Mouse (Mus musculus) megakaryocyte-erythroid progenitor cell, adult 5-6 weeks (primary cell): ENCODE data around the gene Polr2j. TPM values are rescaled to one million over a fixed set of nuclear protein-coding genes. Genes with fewer than 3 reads are reported as not detected.
A peak's percentile ranks its signal among the peaks of the same experiment; 100 is the strongest.
"Not testable (repeated sequence)": the region's sequence is repeated elsewhere in the genome, so short reads cannot be mapped to it uniquely, and the experiment has no call there.

Experiments used
- ATAC-seq: replicated peaks from 2 replicates; pipeline ENCODE4 v1.8.0; 2016; ENCODE audit warnings: mild to moderate bottlenecking, inconsistent platforms; ENCODE audit not compliant: severe bottlenecking, poor library complexity, low FRiP score, low TSS enrichment
- total RNA-seq, 2 experiments: library from RNA; stranded (forward) in 1 of 2; stranded (reverse) in 1 of 2; fragments of 200-1000, 215-1000 nt in 1 of 2; fragments of >200 nt in 1 of 2; fragmentation: Nextera tagmentation in 1 of 2; gene quantifications; 2 replicates each; pipeline ENCODE4 v1.2.3; 2014 to 2017

Polr2j gene
- total RNA-seq, 2 experiments from 2014 or later = 177 to 248 TPM

DNA sequence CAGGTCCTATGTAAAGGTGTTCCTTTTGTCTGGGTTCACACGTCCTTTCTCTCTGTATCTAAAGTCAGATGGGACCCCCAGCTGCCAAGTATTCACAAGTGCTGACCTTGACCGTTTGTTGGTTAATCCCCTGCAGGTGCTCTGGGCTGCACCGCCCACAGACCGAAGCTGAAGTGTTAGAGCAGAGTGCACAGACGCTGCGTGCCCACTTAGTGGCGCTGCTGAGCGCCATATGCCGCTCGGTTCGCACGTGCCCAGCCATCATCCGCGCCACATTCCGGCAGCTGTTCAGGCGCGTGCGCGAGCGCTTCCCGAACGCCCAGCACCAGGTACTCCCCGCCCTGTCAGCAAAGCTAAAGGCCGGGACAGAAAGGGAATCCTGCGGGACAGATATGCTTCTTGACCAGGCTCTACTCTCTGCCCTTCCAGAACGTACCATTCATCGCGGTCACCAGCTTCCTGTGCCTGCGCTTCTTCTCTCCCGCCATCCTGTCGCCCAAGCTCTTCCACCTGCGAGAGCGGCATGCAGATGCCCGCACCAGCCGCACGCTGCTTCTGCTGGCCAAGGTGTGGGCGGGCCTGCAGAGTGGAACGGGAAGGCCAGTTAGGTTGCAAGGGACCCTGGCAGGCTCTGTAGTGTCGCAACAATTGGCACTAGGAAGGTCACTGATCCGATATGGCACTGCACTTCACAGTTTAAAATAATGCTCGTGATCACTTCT, 14.2 kb upstream of the Polr2j start:
- peak; percentile 90 for ATAC-seq

DNA sequence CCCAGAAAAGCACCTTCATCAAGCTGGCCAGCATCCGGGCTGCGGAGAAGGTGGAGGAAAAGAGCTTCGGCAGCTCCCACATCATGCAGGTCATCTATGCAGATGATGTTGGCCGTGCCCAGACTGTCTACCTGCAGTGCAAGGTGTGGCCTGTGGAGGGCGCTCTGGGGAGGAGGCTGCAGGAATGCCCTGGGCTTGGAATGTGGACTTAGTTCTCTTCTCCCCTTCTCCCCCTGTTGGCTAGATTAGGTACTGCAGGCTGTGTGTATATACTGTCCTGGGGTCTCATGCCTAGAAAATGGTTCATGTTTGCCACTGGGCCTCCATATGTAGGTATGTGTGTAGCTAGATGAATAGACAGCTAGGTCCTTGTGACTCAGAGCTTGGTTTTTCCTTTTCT, 11.9 kb upstream of the Polr2j start:
- peak; percentile 16; the same call in 1 of the 2 replicates for ATAC-seq

DNA sequence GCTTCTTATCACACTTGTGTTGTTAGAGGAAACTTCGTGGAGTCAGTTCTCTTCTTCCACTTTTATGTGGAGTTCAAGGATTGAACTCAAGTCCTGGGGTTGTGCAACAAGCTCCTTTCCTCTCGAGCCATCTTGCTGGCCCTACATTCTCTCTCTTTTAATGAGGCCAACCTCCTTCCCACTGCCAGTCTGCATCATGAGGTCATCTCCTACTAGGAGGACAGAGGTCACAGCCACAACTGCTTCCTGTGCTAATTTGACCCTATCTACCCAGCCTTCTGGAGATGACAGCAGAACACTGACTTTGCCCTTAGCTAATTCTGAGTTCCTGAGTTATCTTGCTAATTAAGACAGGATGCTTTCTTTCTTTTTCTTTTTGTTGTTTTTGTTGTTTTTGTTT, 7.9 kb upstream of the Polr2j start:
- no peak for ATAC-seq

DNA sequence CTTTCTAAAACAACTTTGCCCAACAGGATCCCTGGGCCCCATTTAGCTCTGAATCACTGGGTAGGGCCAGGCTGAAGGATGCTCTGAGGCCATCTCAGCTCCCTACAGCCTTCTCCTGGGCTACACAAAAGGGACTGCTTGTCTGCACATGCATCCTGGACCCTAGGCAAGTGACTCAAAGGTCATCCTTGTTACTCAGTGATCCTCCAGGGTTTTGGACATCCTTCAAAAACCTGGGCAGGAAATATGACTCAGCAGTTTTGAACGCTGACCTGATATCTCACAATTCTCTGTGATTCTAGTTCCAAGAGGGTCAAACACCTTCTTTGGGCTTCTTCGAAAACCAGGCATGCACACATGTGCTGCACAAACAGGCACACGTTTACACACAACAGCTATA, 7.4 kb upstream of the Polr2j start:
- ATAC-seq = no peak

DNA sequence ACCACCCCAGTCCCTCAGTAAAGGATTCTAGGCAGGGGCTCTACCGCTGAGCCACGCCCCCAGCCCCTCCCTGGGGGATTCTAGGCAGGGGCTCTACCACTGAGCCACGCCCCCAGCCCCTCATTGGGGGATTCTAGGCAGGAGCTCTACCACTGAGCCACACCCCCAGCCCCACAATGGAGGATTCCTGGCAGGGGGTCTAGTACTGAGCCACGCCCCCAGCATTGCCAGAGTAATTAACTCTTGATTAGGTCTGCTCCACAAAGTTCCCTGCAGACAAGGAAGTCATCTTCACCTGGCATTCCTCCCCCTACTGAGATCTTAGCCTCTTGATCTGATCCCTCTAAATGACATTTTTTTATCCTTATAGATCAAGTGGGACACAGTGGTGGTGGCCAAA, 2.9 kb upstream of the Polr2j start:
- ATAC-seq = not testable (repeated sequence)

DNA sequence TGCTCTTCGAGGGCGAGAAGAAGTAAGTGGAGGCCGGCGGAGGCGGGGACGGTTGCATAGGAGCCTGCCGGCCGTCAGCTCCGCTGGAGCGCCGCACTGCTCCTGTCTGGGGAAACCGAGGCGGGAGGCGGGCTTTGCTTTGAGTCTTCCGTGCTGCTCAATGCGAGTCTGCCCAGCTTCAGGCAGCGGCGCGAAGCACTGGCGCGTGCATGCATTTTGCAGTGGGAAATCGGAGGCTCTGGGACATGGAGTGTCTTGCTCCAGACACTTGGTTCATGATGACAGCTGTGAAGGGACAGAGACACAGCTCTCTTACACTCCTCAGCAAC, 317 bp downstream of the Polr2j start:
- peak; percentile 61 for ATAC-seq

DNA sequence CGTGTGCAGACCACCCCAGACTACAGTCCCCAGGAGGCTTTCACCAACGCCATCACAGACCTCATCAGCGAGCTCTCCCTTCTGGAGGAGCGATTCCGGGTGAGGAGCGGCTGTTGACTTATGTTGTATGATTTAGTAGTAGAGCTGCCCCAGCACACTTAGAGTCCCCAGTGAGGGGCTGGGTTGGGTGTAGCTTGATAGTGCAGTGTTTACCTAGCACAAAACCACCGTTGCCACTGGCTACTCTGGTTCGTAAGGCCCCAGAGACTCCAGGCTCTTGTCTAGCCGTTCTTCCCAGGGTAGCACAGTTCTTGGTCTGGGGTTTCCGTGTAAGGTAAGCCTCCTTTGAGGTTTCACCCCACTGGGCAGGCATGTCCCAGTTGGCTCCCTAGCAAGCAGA, 5.7 kb downstream of the Polr2j start:
- ATAC-seq = no peak

DNA sequence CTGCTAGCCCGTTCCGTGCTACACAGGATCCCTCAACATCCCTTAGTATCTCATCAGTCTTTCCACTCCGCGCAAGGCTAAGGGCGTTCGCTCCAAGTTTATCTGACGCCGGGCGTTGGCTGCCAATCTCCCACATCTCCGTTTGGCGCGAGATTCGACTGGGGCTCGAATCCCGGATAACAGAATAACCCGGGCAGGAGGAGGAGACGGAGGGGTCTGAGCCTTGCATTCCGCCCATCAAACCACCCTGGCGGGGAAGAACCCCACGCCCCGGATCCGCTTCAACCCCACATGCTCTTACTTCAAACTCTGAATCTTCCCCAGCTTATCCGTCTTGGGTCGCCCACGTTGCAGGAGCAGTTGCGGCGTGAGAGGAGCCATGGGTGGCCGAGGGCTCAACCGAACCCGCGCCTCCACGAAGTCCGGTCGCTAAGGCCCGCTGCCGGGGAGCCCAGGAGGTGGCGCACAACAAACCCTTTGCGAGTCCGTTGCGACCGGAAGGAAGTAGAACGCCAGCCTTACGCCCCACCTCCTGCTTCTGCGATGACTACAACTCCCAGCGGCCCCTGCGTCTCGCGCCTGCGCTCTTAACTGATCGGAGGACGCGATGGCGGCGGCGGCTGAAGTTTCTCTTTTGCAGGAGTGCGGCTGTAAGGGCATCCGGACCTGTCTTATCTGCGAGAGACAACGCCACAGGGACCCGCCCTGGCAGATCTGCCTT, 19.3 kb downstream of the Polr2j start, which contains the start of the genes Lrwd1 and Alkbh4:
Gene Lrwd1, minus strand, starts transcription at position 504 of the 721 bp plus-strand sequence.
Gene Alkbh4, plus strand, starts transcription at position 576 of the 721 bp plus-strand sequence.
- ATAC-seq = peak; percentile 85

DNA sequence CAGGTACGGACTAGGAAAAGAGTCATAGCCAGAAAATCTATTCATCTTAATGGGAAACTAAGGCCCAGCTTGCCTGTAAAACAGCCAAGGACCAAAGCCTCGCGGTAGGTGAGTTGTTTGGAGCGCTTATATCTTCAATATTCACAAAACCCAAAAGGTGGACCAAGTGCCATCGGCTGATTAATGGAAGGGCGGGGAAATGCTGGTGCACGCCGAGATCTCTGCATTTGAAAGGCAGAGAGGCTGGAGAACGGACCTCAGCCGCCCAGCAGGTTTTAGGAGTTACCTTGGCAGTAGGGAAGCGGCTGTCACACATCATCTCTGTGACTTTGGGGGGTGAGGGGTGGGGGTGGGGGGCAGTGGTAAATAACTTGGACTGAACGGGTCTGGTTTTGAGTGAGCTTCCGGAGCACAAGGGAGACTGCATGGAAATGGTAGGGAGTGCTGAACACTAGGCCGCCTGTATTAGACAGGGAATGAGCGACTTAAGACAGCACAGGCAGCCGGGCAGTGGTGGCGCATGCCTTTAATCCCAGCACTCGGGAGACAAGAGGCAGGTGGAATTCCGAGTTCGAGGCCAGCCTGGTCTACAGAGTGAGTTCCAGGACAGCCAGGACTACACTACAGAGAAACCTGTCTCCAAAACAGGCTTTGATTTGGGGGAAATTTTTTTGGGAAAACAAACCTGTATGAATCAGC, 20.0 kb downstream of the Polr2j start:
- ATAC-seq = no peak; the same call in 1 of the 2 replicates

DNA sequence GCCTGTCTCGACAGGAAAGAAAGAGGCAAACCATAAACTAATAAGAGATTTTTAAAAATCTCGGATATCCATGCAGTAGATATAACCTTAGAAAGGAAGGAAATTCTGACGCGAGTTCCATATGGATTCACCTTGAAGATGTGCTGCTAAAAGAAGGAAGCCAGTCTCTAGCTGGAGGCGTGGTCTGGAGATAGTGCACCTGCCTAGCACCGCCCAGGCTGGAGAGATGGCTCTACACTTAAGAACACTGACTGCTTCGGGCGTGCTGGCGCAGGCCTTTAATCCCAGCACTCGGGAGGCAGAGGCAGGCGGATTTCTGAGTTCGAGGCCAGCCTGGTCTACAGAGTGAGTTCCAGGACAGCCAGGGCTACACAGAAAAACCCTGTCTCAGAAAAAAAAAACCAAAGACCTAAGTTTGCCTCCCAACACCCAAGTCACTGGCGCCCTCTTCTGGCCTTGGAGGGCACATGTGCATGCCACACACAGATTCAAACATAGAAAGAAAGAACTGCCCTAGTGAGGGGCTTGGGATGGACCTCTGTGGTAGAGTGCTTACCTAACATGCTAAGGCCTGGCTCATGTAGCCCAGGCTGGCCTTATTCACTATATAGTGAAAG, 21.3 kb downstream of the Polr2j start:
- ATAC-seq = 0 out of 2 replicates have a peak, but pooled peaks have one; percentile 31

DNA sequence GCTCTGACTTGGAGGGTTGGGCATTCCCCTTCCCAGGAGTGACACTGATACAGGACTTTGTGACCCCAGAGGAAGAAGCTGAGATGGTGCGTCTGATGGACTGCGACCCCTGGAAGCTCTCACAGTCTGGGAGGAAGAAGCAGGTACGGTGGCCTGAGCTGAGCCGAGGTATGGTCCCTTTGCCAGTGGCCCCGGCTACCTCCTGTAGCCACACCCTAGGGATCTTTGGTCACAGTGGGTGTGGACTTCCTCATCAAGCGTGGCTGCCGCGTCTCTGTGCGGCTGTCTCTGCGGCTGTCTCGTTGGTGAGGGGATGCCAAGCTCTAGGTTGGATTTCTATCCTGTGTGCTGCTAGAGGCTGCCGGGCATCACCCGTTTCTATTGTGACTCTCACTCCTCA, 23.0 kb downstream of the Polr2j start:
- no peak for ATAC-seq

DNA sequence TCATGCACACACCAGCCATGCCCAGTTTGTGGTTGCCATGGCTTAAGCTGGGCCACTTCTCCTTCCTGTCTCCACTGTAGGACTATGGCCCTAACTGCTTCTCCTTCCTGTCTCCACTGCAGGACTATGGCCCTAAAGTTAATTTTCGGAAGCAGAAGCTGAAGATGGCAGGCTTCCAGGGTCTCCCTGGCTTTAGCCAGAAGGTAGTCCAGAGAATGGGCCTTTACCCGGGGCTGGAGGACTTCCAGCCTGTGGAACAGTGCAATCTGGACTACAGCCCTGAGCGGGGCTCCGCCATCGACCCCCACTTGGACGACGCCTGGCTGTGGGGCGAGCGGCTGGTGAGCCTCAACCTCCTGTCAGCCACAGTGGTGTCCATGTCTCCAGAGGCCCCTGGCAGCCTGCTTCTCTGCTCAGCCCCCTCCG, 23.6 kb downstream of the Polr2j start:
- no peak for ATAC-seq

DNA sequence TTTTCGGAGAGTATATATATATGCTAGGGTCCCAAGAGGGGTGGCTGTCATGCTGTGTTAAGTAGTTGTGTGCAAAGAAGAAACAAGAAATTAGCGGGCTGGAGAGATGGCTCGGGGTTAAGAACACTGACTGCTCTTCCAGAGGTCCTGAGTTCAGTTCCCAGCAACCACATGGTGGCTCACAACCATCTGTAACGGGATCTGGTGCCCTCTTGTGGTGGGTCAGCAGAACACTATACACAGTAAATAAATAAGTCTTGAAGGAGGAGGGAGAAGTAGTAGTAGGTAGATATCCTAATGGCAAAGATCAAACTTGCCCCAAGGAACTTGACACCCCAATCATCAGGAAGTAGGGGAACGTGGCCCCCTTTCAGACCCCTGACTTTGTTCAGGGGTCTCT, 26.3 kb downstream of the Polr2j start:
- no peak for ATAC-seq

DNA sequence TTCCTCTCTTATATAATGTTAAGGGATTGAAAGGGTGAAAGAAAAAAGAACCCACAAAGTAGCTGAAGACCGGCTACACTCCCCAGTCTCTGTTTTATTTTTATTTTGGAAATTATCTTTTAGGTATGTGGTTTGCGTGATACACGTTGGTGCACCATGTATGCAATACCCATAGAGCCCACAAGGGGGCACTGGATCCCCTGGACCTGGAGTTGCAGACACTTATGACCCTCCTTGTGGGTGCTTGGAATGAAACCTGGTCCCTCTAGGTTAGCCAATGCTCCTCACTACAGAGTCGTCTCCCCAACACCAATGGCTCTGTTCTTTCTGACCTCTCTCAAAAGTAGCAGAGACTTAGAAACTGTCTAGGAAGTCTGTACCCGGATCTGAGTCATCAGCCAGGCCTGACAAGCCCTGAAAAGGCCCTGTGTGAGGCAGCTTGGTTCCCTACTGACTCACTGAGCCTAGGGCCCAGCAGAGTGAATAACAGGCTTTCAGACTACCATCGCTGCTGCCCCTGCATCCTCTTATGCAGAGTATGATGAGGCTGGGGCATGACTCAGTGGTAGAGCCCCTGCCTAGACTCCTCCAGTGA, 26.8 kb downstream of the Polr2j start:
- no peak for ATAC-seq

DNA sequence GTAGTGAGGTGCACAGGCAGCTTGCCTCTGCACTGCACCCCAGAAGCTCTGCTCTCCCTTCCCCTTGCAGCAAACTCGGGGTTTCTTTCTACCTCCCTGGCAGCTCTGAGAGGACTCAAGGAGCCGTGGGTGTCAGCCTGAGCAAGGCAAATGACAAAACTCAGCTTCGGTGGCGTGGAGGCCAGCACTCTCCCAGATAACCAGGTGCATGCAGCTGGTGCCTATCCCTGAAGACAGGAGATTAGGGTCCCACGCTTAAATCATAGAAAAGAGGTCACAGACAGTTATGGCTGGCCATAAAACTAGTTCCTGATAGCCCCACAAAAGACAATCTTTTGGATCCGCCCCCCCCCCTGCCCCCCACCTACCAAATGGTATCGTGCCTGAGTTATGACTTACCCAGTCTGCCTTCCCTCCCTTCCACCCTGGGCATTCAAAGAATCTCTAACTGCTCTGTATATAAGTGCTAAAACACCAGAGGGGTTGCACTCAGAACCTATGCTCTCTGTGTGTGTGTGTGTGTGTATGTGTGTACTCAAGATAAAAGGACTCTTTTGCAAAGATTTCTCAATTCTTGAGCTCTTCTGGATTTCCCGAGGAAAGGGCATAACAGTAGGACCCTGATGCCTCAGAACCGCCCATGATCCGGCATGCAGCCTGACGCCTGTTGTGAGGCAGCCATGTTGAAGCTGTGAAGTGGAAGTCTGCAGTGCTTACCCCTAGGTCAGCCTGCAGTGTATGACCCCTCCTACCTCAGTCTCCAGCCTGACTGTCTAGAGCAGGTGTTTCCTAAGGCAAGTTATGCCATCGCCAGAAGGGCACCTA, 28.4 kb downstream of the Polr2j start:
- ATAC-seq = peak; percentile 65

DNA sequence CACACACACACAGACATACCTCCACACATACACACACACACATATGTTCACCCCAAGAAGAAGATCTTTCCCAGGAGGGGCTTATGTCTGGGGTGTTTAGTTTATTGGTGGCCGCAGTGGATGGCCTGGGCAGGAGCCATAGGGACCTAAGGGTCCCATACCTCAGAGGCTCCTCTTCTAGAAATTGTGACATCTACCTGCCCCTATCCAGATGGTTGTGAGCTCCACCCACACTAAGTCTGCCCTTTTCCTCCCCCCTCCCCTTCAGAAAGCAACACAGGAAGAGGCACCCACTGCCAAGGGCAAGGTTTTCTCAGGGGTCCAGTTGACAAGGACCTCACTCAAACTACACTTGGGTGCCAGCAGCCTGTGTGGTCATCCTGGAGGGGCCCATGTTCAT, 30.5 kb downstream of the Polr2j start:
- no peak for ATAC-seq

DNA sequence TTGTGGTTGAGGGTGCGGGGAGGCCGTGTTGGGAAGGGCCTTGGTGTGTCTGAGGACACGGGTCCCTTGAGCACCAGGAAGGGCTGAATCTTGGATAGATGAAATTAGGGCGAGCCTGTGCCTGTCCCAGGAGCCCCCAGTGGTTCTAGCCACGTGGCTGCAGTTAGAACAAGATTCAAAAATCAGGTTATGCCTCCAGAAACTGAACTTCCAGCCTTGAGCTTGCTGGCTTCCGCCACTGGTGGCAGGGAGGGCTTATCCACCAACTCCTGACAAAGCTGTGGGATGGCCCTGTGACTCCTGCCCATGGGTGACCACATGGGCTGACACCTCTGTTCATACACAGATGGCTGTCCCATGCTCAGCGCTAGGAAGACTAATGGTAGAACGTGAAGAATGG, 31.3 kb downstream of the Polr2j start:
- no peak for ATAC-seq

DNA sequence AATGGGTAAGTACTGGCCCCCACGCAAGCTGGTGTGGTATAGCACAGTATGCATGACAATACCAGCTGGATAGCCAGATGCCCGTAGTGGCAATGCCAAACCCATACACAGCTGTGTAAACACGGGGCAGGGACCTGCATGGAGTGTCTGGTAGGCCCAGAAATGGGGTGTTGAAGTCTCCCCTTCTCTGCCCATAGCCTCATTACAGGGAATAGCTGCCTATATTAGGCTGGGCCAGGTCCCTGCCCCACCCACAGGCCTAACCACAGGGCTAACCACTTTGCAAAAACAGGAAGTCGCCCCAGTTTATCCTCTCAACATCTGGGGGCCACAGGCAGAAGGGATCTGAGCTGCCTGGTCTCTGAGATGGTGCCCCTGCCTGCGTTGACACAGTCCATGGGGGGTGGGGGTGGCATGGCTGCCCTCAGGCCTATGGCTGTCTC, 32.7 kb downstream of the Polr2j start:
- peak; percentile 76 for ATAC-seq

DNA sequence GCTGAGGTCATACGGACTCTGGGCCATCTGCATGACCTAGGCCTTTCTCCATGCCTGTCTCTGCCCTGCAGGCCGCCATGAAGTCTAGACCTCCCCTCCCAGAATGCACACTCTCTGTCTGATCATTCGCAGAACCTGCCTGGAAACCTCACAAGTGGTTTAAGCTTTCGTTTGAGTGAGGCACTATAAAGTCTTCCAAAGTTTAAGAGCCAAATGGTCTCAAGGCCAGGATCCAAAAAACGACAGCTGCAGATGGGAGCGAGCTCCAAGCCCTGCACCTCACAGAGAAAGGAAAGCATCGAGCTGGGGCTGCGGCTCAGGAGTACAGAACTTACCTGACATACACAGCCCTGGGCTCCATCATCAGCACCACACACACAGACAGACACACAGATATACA, 35.9 kb downstream of the Polr2j start:
- no peak for ATAC-seq
